8 mouse cellular contexts compared by ENCODE assay signal in genomic region chr1:121087124-121087887, GRCm38 (mm10).
DNase-seq lines count a peak whose midpoint lies in the region; ATAC-seq lines count a peak whose summit lies in the region.

No protein-coding gene starts in this region.

- ATAC-seq in megakaryocyte-erythroid progenitor cell, adult 5-6 weeks (replicated peaks; ENCODE audit: low FRiP score, low TSS enrichment, poor library complexity, severe bottlenecking) = no peak

- DNase-seq in heart, adult 11 months = peak; percentile 22
- no peak for DNase-seq in heart, postnatal 10 days
- peak; percentile 95 for DNase-seq in ZHBTc4 (ENCODE audit: low read depth, low spot score)
- DNase-seq in frontal cortex, adult 2 months (ENCODE audit: extremely low spot score in 1 of 2, low spot score in 1 of 2) = peak; percentile 17 to 44
- peak; percentile 37 for DNase-seq in mesoderm, embryonic 11.5 days (ENCODE audit: low read depth, low spot score)
- no peak for DNase-seq in adrenal gland, postnatal 36 days
- no peak for DNase-seq in gastrocnemius, adult 8-10 months (ENCODE audit: low spot score in 2 of 2)

- intact Hi-C loops in heart, postnatal 10 days (cut with DNase I) = no loop called here

Comparison
In these comparisons a context has a peak if more than half of its experiments do, and no peak if none do; other contexts are left out.
1. DNase-seq: peak in heart, adult 11 months (single experiment), ZHBTc4 (single experiment), frontal cortex, adult 2 months (2 of 2) and mesoderm, embryonic 11.5 days (single experiment); none in heart, postnatal 10 days (0 of 2), adrenal gland, postnatal 36 days (0 of 2) and gastrocnemius, adult 8-10 months (0 of 2).